19 mouse cellular contexts compared by ENCODE assay signal in the genomic region with DNA sequence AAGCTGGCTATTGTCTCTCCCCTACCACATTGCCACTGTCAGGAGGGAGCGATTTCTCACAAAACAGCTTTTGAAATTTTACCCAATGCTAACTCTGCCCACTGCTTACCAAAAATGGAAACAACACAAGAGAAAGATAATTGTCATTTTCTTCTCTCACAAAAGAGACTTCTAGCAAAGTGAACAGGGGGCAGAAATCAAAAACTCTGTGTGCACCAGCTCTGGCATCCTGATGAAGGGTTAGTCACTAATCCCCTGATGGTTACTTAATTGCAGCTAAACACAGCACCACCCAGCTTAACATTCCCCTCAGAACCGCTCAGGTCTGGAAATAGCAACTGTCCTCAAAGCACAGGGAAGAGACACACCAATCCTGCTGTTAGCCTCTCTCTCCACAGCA.
DNase-seq lines count a peak whose midpoint lies in the region; ATAC-seq and TF ChIP-seq lines count a peak whose summit lies in the region.
"Had no signal": no experiment of that assay in that cellular context is flagged by ENCODE, and none has a peak within 500 bp of the region (broad histone marks: within the 10 kb centered on the region; RNA-seq: fewer than 3 reads in every experiment).

No protein-coding gene starts in this region.

- H3K9ac ChIP-seq in embryonic facial prominence, embryonic 14.5 days (ENCODE audit: low read depth, low read length) = no peak overlapping the region
- H3K9ac ChIP-seq: embryonic facial prominence, embryonic 12.5 days; liver, postnatal 0 days had no signal

- ATAC-seq in embryonic facial prominence, embryonic 14.5 days (ENCODE audit: low read depth) = peak; percentile 55; the same call in 1 of the 2 replicates
- ATAC-seq: CD4-positive, CD25-positive, alpha-beta regulatory T cell, adult 4 months; liver, postnatal 0 days had no signal

- DNase-seq in embryonic facial prominence, embryonic 14.5 days (ENCODE audit: low spot score) = peak; percentile 40
- no peak for DNase-seq in embryonic facial prominence, embryonic 10.5 days (ENCODE audit: low spot score)
- peak; percentile 32 to 48 for DNase-seq in layer of hippocampus, adult 2 months (ENCODE audit: low spot score in 2 of 2)
- DNase-seq in layer of hippocampus, postnatal 25 days (ENCODE audit: extremely low spot score in 1 of 2, low spot score in 1 of 2) = no peak
- peak; percentile 16 for DNase-seq in retina, adult 2 months (ENCODE audit: low read depth, low spot score)
- no peak for DNase-seq in retina, embryonic 14.5 days (ENCODE audit: low spot score)
- DNase-seq in gastrocnemius, postnatal 10 days = no peak
- DNase-seq: adrenal gland, postnatal 10 days; cerebellum, adult 11-12 months; kidney, adult 18-20 months; kidney, postnatal 10 days; liver; liver, postnatal 0 days; thymus, adult 18-20 months had no signal

- no peak for TF ChIP-seq POLR2A in olfactory bulb, adult 2 months (IDR thresholded peaks at IDR 0.05; ENCODE audit: insufficient read depth, low read depth, low read length)

- 38% methylated on average over 2 of the region's 2 CpGs for WGBS in embryonic facial prominence, embryonic 14.5 days
- 48% methylated on average over 2 of the region's 2 CpGs for WGBS in embryonic facial prominence, embryonic 10.5 days
- WGBS in olfactory bulb, adult 2 months = 9% methylated on average over 2 of the region's 2 CpGs

- no peaks in the 10 kb centered on the region for H3K27me3 ChIP-seq in embryonic facial prominence, embryonic 14.5 days (replicated peaks; ENCODE audit: control insufficient read depth, insufficient read depth, low read length)
- H3K27me3 ChIP-seq in embryonic facial prominence, embryonic 10.5 days (replicated peaks; ENCODE audit: low read depth, poor library complexity, severe bottlenecking) = no peaks in the 10 kb centered on the region
- H3K27me3 ChIP-seq: embryonic facial prominence, embryonic 12.5 days had no signal

- H3K27ac ChIP-seq in embryonic facial prominence, embryonic 14.5 days (replicated peaks; ENCODE audit: low read depth, low read length) = no peak overlapping the region
- no peak overlapping the region; the same call in 1 of the 2 replicates for H3K27ac ChIP-seq in embryonic facial prominence, embryonic 10.5 days (replicated peaks)
- H3K27ac ChIP-seq in layer of hippocampus, adult 2 months = peak overlapping the region; percentile 96
- peak overlapping the region; percentile 98 for H3K27ac ChIP-seq in olfactory bulb, adult 2 months (ENCODE audit: insufficient read depth, low read depth, low read length)
- H3K27ac ChIP-seq: embryonic facial prominence, embryonic 12.5 days; hindbrain, embryonic 10.5 days had no signal

- 0 out of 2 replicates have a peak, but pooled peaks cover 11% of the 10 kb centered on the region for H3K4me1 ChIP-seq in embryonic facial prominence, embryonic 14.5 days (ENCODE audit: control insufficient read depth, insufficient read depth, low read length)
- peaks cover 31% of the 10 kb centered on the region for H3K4me1 ChIP-seq in embryonic facial prominence, embryonic 10.5 days
- peaks cover 13% of the 10 kb centered on the region for H3K4me1 ChIP-seq in olfactory bulb, adult 2 months (ENCODE audit: control insufficient read depth, insufficient read depth, low read length)

- H3K4me2 ChIP-seq in embryonic facial prominence, embryonic 14.5 days (ENCODE audit: low read depth, low read length) = no peak overlapping the region
- H3K4me2 ChIP-seq: embryonic facial prominence, embryonic 12.5 days had no signal

- no peaks in the 10 kb centered on the region for H3K36me3 ChIP-seq in embryonic facial prominence, embryonic 14.5 days (ENCODE audit: control insufficient read depth, insufficient read depth, low read length)
- no peaks in the 10 kb centered on the region for H3K36me3 ChIP-seq in embryonic facial prominence, embryonic 10.5 days (replicated peaks)
- H3K36me3 ChIP-seq: embryonic facial prominence, embryonic 12.5 days had no signal

- TF ChIP-seq CTCF in layer of hippocampus, adult 2 months (conservative IDR thresholded peaks at IDR 0.05) = no peak
- no peak for TF ChIP-seq CTCF in olfactory bulb, adult 2 months (IDR thresholded peaks at IDR 0.05; ENCODE audit: insufficient read depth, low read depth, low read length)

- H3K4me3 ChIP-seq in embryonic facial prominence, embryonic 14.5 days (ENCODE audit: low read depth, low read length) = no peak overlapping the region
- H3K4me3 ChIP-seq in embryonic facial prominence, embryonic 10.5 days = no peak overlapping the region
- H3K4me3 ChIP-seq in layer of hippocampus, adult 2 months = peak overlapping the region; percentile 47; the same call in 1 of the 2 replicates
- no peak overlapping the region for H3K4me3 ChIP-seq in olfactory bulb, adult 2 months (ENCODE audit: insufficient read depth, low read depth, low read length)
- H3K4me3 ChIP-seq: embryonic facial prominence, embryonic 12.5 days; hindbrain, embryonic 10.5 days had no signal

- H3K9me3 ChIP-seq in embryonic facial prominence, embryonic 14.5 days (ENCODE audit: control insufficient read depth, low read length) = peaks cover 8% of the 10 kb centered on the region; the same call in 1 of the 2 replicates
- no peaks in the 10 kb centered on the region for H3K9me3 ChIP-seq in embryonic facial prominence, embryonic 10.5 days
- H3K9me3 ChIP-seq: embryonic facial prominence, embryonic 12.5 days; G1E; hindbrain, embryonic 10.5 days had no signal

Comparison
In these comparisons a context has a peak if more than half of its experiments do, and no peak if none do; other contexts are left out.
1. DNase-seq: peak in embryonic facial prominence, embryonic 14.5 days (single experiment), layer of hippocampus, adult 2 months (2 of 2) and retina, adult 2 months (single experiment); none in embryonic facial prominence, embryonic 10.5 days (single experiment), layer of hippocampus, postnatal 25 days (0 of 2), retina, embryonic 14.5 days (single experiment) and gastrocnemius, postnatal 10 days (single experiment).
2. H3K27ac ChIP-seq: peak in layer of hippocampus, adult 2 months (single experiment) and olfactory bulb, adult 2 months (single experiment); none in embryonic facial prominence, embryonic 14.5 days (single experiment) and embryonic facial prominence, embryonic 10.5 days (single experiment).